Mouse (Mus musculus): ENCODE measurements around the gene Gm17509. TPM values are rescaled to one million over a fixed set of nuclear protein-coding genes. Genes with fewer than 3 reads are reported as not detected.

Gene Gm17509
- polyA plus RNA-seq, 2 experiments = 0.08 to 0.20 TPM

DNA sequence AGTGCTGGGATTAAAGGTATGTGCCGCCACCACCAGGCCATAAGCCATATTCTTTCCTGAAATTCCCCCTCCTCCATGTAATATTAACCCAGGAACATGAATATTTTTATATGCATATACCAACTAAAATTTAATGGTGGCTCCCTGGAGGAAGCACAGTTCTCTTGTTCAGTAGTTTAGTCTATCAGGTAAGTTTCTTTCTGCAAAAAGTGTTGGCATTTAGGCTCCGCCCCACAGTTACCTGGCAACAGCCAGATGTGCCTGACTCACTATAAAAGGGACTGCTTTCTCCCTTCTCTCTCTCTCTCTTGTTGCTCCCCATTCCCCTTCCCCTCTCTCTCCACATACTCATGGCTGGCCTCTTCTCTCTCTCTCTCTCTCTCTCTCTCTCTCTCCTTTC lies 2.8 kb downstream of the Gm17509 start:
- Histone ChIP-seq H3K27me3 (ENCODE audit: control insufficient read depth, insufficient read depth, low read length) (no peaks in the 10 kb centered on the region), H3K4me2 (replicated peaks; ENCODE audit: low read depth, low read length, severe bottlenecking) (no peak overlapping the region), H3K27ac (replicated peaks; ENCODE audit: low read depth, low read length) (no peak overlapping the region), H3K36me3 (ENCODE audit: control insufficient read depth, insufficient read depth, low read length) (no peaks in the 10 kb centered on the region), H3K4me1 (ENCODE audit: control insufficient read depth, insufficient read depth, low read length) (peaks cover 10% of the 10 kb centered on the region), H3K9ac (ENCODE audit: low read depth, low read length, severe bottlenecking) (no peak overlapping the region), H3K4me3 (replicated peaks; ENCODE audit: low read length) (no peak overlapping the region), H3K9me3 (ENCODE audit: control insufficient read depth, low read length) (no peaks in the 10 kb centered on the region)
- TF ChIP-seq POLR2A (IDR thresholded peaks at IDR 0.05; ENCODE audit: borderline replicate concordance, extremely low read depth, insufficient read depth, insufficient read length) = no peak
- 73% methylated on average over 2 of the region's 2 CpGs for WGBS
- DNase-seq (ENCODE audit: low spot score) (no peak), ATAC-seq (ENCODE audit: low FRiP score, low read depth) (no peak)

DNA sequence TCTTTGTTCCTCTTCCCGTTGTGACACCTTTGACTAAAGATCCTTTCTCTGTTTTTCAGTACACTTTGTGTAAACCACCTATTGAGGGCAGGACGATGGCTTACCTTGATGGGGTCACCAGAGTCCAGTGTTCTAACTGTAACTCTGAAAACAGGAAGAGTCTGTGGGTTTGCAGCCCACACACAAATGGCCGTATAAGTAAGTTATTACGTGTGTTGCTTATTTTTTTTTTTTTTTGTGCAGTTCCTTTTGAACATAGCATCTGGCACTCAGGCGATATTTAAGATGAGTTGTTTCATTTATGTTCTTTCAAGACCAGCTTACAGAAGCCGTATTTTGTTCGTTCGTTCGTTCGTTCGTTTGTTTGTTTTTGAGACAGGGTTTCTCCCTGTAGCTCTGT lies 3.3 kb downstream of the Gm17509 start:
- Histone ChIP-seq H3K27me3 (ENCODE audit: control insufficient read depth, insufficient read depth, low read length) (no peaks in the 10 kb centered on the region), H3K4me1 (ENCODE audit: control insufficient read depth, insufficient read depth, low read length) (peaks cover 10% of the 10 kb centered on the region), H3K27ac (replicated peaks; ENCODE audit: low read depth, low read length) (no peak overlapping the region), H3K9me3 (ENCODE audit: control insufficient read depth, low read length) (no peaks in the 10 kb centered on the region), H3K36me3 (ENCODE audit: control insufficient read depth, insufficient read depth, low read length) (no peaks in the 10 kb centered on the region), H3K4me2 (replicated peaks; ENCODE audit: low read depth, low read length, severe bottlenecking) (no peak overlapping the region), H3K4me3 (replicated peaks; ENCODE audit: low read length) (no peak overlapping the region), H3K9ac (ENCODE audit: low read depth, low read length, severe bottlenecking) (no peak overlapping the region)
- TF ChIP-seq POLR2A (IDR thresholded peaks at IDR 0.05; ENCODE audit: borderline replicate concordance, extremely low read depth, insufficient read depth, insufficient read length) = no peak
- 30% methylated on average over 11 of the region's 11 CpGs for WGBS
- no peak for DNase-seq (ENCODE audit: low spot score)
- ATAC-seq (ENCODE audit: low FRiP score, low read depth) = no peak

DNA sequence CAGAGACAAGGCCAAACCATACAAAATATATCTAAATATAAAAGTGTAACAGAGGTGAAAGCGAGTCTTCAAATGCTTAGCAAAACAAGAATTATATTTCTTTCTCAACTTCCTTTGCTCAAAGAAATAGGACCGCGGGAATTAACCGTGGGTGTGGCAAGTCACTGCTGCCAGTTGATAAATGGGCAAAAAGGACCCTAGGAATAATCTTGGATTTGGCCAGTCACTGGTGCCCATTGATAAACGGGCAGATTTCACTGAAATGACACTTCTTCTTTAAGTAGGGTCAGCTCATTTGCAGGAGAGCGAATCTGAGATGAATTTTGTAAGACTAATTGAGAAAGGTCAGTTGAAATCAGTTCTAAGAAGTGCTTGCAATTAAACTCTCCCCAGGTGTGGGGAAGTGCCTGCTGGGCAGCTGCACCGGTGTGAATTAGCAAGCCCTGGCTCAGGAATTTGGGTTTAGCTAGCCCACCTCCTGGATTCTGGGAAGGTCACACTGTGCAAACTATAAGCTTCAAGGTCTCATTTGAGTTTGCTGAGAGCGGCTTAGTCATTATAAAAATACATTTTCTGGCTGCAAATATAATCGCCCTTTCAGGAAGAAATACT lies 4.0 kb downstream of the Gm17509 start:
- no peak overlapping the region for H3K4me2 ChIP-seq (replicated peaks; ENCODE audit: low read depth, low read length, severe bottlenecking)
- H3K9me3 ChIP-seq (ENCODE audit: control insufficient read depth, low read length) = no peaks in the 10 kb centered on the region
- peaks cover 10% of the 10 kb centered on the region for H3K4me1 ChIP-seq (ENCODE audit: control insufficient read depth, insufficient read depth, low read length)
- no peaks in the 10 kb centered on the region for H3K27me3 ChIP-seq (ENCODE audit: control insufficient read depth, insufficient read depth, low read length)
- H3K27ac ChIP-seq (replicated peaks; ENCODE audit: low read depth, low read length) = no peak overlapping the region
- H3K9ac ChIP-seq (ENCODE audit: low read depth, low read length, severe bottlenecking) = no peak overlapping the region
- 20% methylated on average over 9 of the region's 9 CpGs for WGBS
- DNase-seq (ENCODE audit: low spot score) (no peak), ATAC-seq (ENCODE audit: low FRiP score, low read depth) (no peak)
- H3K36me3 ChIP-seq (ENCODE audit: control insufficient read depth, insufficient read depth, low read length) = no peaks in the 10 kb centered on the region
- H3K4me3 ChIP-seq (replicated peaks; ENCODE audit: low read length) = no peak overlapping the region
- no peak for TF ChIP-seq POLR2A (IDR thresholded peaks at IDR 0.05; ENCODE audit: borderline replicate concordance, extremely low read depth, insufficient read depth, insufficient read length)

DNA sequence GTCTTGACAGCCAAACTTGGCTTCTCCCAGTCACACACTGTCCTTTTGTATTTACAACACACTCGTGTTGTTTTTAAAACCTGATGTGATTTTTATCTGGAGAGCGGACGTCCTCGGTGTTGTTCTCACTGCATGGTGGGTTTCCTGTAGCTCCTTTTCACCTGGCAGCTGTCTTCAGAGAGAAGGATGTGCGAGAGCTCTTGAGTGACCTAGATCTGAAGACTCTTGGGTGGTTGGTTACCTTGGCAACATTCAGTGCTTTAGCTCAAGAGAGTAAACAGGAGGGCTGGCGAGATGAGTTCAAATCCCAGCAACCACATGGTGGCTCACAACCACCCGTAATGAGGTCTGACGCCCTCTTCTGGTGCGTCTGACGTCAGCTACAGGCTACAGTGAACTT lies 4.7 kb downstream of the Gm17509 start:
- DNase-seq (ENCODE audit: low spot score) (no peak), ATAC-seq (ENCODE audit: low FRiP score, low read depth) (no peak)
- no peak overlapping the region for H3K27ac ChIP-seq (replicated peaks; ENCODE audit: low read depth, low read length)
- TF ChIP-seq POLR2A (IDR thresholded peaks at IDR 0.05; ENCODE audit: borderline replicate concordance, extremely low read depth, insufficient read depth, insufficient read length) = no peak
- 23% methylated on average over 10 of the region's 10 CpGs for WGBS
- no peak overlapping the region for H3K4me3 ChIP-seq (replicated peaks; ENCODE audit: low read length)
- H3K4me2 ChIP-seq (replicated peaks; ENCODE audit: low read depth, low read length, severe bottlenecking) = no peak overlapping the region
- no peak overlapping the region for H3K9ac ChIP-seq (ENCODE audit: low read depth, low read length, severe bottlenecking)
- H3K36me3 ChIP-seq (ENCODE audit: control insufficient read depth, insufficient read depth, low read length) = no peaks in the 10 kb centered on the region
- no peaks in the 10 kb centered on the region for H3K9me3 ChIP-seq (ENCODE audit: control insufficient read depth, low read length)
- peaks cover 6% of the 10 kb centered on the region for H3K4me1 ChIP-seq (ENCODE audit: control insufficient read depth, insufficient read depth, low read length)
- H3K27me3 ChIP-seq (ENCODE audit: control insufficient read depth, insufficient read depth, low read length) = no peaks in the 10 kb centered on the region

DNA sequence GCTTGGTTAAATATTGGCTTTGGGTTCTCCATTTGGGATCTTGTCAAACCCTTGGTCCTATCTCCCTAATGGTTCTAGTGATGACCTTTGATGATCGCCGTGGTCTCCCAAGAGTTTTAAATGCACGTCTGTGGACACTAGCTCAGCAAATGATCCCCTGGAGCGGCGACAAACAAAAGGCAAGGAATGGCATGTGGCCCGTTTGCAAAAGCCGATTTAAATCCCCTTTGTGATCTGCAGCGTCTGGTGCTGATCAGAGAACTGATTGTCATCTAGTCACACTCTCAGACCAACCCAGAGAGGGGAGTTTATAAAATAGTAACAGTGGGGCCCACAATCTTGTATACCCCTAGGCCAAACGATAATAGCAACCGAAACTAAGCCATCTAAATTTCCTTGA lies 5.4 kb downstream of the Gm17509 start:
- H3K4me3 ChIP-seq (replicated peaks; ENCODE audit: low read length) = no peak overlapping the region
- H3K4me2 ChIP-seq (replicated peaks; ENCODE audit: low read depth, low read length, severe bottlenecking) = no peak overlapping the region
- TF ChIP-seq POLR2A (IDR thresholded peaks at IDR 0.05; ENCODE audit: borderline replicate concordance, extremely low read depth, insufficient read depth, insufficient read length) = no peak
- peaks cover 2% of the 10 kb centered on the region; the same call in 1 of the 2 replicates for H3K4me1 ChIP-seq (ENCODE audit: control insufficient read depth, insufficient read depth, low read length)
- DNase-seq (ENCODE audit: low spot score) (no peak), ATAC-seq (ENCODE audit: low FRiP score, low read depth) (no peak)
- H3K36me3 ChIP-seq (ENCODE audit: control insufficient read depth, insufficient read depth, low read length) = no peaks in the 10 kb centered on the region
- H3K27ac ChIP-seq (replicated peaks; ENCODE audit: low read depth, low read length) = no peak overlapping the region
- H3K27me3 ChIP-seq (ENCODE audit: control insufficient read depth, insufficient read depth, low read length) = no peaks in the 10 kb centered on the region
- no peaks in the 10 kb centered on the region for H3K9me3 ChIP-seq (ENCODE audit: control insufficient read depth, low read length)
- 16% methylated on average over 10 of the region's 10 CpGs for WGBS
- H3K9ac ChIP-seq (ENCODE audit: low read depth, low read length, severe bottlenecking) = no peak overlapping the region

All from limb, embryonic 14.5 days (tissue).